Mouse (Mus musculus) right cerebral cortex, postnatal 25 days (tissue): ENCODE data around the gene Asic4.

Source experiments
- DNase-seq: peaks from one replicate; pipeline ENCODE4 v3.0.0; 2022

Gene Asic4

GRCm38 (mm10) chr1:75450314-75451005 lies at the start of gene Asic4:
Gene Asic4, plus strand, starts transcription at chr1:75450436.
- DNase-seq: no peak

- DNase-seq: no peak
Measured at GRCm38 (mm10) chr1:75400493-75401115, 49.6 kb upstream of the Asic4 start.

DNA sequence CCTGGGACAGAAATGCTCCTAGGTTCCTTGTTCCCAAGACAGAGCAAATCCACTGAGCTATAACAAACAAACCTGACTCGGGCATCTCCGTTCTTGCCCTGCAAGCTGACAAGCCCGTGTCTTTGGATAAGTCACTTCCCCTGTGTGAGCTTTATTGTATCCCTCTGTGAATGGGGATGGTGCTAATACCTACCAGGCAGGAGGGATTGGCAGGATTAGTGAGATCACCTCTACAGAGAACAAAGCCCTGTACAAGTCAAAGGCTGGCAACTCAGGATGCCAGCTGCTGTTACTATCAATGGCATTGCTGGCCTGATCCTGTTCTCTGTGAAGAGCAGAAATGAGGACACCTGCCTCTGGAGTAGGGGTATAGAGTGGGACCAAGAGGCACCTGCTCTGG lies 44.7 kb upstream of the Asic4 start:
- DNase-seq: no peak

DNA sequence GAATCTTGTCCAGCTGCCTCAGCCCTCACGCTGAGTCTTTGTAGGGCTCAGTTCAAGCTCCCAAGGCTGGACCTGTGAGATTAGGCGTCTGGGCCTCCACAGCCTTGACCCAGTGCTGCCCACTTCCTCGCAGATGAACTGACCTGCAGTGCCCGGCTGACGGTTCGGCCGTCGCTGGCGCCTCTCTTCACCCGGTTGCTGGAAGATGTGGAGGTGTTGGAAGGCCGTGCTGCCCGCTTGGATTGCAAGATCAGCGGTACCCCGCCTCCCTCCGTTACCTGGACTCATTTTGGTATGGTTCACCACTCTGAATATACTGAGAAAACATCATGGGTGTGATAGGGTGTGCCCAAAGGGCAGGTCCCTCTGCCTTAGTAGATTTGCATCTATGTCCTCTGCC lies 44.1 kb upstream of the Asic4 start:
- DNase-seq: no peak

DNA sequence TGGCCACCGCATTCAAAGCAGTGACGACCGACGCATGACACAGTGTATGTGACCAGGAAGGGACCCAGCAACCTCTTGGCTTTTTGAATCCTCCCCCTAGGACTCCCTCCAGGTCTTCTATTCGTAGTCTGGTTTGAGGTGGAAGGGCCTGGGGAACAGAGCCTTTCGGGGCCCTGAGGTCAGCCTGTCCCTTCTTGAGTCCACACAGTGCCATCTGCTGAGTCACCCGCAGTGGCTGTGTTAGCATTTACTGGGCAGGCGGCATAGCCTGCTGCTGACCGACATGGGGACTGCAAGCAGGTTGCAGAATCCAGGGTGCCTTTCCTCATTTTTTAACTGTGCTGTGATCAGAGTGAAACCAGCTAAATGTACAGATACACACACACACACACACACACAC lies 43.2 kb upstream of the Asic4 start:
- no peak for DNase-seq

DNA sequence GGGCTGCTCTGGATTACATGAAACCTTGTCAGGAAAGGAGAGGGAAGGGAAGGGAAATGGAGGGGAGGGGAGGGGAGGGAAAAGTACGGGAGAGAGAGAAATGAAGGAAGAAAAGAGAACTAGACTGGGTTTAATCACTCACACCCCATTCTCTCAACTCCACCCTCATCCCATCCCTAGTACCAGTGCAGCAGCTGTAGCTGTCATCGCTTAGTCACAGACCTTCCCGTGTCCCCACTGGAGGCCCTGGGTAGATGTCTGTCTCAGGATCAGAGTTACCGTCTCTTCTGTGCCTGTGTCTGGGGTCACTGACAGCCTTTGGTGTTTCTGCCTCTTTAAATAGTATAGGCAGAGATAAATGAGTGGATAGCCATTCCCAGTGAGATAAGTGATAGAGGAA lies 42.0 kb upstream of the Asic4 start:
- no peak for DNase-seq

- no peak for DNase-seq
Measured at GRCm38 (mm10) chr1:75409950-75410349, 40.3 kb upstream of the Asic4 start.

DNA sequence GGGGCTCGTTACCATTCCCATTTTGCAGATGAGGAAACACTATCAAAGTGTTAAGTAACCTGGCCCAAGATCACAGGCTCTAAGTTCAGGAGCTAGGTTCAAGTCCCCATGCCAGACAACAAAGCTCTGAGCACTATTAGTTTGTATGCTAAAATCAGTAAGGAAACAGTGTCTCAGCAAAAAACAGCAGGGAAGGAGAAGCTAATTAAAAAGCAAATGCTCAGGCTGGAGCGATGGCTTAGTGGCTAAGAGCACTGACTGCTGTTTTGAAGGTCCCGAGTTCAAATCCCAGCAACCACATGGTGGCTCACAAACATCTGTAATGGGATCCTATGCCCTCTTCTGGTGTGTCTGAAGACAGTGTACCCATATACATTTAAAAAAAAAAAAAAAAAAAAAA lies 38.0 kb upstream of the Asic4 start:
- DNase-seq: no peak

DNA sequence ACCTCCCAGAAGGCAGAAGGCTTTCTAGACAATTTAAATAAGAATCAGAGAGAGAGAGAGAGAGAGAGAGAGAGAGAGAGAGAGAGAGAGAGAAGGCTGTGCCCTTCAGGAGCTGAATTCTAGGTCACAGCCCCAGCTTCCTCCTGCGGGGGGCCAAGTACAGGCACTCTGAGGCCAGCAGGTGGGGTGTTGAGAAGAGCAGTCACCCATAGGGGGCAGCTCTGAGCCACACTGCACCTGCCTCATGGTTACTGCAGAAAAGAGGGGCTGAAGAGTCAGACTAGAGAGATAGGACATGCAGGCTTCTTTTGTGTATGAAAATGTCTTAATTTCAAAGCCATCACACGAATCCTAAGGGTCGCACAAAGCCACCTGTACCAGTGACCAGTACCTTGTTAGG lies 36.5 kb upstream of the Asic4 start:
- no peak for DNase-seq

GRCm38 (mm10) chr1:75421794-75422193 lies 28.4 kb upstream of the Asic4 start:
- DNase-seq: no peak

DNA sequence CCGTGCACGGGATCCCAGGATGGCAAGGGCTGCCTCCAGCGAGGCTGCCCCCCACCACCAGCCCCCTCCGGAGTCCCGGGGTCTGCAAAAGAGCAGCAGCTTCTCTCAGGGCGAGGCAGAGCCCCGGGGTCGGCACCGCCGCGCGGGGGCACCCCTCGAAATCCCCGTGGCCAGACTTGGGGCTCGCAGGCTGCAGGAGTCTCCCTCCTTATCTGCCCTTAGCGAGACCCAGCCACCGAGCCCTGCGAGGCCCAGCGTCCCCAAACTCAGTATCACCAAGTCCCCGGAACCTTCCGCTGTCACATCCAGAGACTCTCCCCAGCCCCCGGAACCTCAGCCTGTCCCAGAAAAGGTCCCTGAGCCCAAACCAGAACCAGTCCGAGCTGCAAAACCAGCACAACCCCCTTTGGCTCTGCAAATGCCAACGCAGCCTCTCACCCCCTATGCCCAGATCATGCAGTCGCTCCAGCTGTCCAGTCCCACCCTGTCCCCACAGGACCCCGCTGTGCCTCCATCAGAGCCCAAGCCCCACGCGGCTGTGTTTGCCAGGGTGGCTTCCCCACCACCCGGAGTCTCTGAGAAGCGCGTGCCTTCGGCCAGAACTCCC lies 27.9 kb upstream of the Asic4 start:
- no peak for DNase-seq

GRCm38 (mm10) chr1:75422823-75423471 lies 27.3 kb upstream of the Asic4 start:
- no peak for DNase-seq

DNA sequence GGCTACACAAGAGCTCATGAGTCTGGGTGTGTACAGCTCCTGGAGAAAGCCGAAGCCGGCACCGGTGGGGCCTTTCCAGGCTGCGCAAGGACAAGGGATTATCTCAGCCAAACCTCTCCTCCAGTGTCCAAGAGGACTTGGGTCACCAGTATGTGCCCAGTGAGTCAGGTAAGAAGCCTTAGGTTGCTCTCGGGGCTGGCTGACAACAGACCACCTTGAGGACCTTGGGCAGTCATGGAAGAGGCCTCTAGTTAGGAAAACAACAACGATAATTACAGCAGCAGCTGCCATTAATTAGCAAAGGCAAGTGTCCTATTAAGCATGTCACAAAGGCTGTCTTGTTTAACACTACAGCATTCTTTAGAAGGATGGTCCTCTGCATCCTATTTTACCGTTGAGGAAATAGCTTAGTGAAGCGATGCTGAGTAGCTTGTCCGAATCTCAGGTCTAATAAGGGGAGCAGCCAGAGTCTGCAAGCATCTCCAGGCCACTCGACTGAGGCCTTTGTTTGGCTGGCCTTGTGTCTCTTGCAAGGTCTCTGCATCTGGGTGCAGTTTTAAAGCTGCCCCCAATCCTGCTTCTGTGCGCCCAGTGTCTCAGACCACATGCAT lies 26.4 kb upstream of the Asic4 start:
- no peak for DNase-seq

DNA sequence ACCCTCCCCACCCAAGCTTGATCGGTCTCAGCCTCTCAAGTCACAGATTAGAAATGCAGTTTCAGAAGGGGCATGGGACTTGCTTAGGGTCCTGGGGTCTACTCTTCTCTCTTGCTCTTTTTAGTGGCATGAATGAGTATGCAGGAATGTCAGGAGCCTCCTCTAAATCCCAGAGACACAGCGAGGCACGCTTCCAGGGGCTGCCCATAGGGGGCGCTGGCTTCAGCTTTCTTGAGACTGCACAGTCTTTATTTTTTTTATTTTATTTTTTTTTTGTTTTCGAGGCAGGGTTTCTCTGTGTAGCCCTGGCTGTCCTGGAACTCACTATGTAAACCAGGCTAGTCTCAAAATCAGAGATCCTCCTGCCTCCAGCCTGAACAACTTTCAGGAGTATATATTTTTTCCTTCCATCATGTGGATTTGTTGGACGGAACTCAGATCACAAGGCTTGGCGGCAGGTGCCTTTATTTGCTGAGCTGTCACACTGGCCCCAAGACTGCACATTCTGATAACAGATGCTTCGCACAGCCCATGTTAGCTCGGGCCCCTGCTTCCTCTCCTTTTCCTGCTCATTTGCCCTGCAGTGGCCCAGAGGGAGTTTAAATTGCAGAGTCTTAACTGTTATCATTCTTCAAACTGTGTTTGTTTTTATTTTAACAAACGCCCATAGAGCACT lies 24.3 kb upstream of the Asic4 start:
- no peak for DNase-seq

DNA sequence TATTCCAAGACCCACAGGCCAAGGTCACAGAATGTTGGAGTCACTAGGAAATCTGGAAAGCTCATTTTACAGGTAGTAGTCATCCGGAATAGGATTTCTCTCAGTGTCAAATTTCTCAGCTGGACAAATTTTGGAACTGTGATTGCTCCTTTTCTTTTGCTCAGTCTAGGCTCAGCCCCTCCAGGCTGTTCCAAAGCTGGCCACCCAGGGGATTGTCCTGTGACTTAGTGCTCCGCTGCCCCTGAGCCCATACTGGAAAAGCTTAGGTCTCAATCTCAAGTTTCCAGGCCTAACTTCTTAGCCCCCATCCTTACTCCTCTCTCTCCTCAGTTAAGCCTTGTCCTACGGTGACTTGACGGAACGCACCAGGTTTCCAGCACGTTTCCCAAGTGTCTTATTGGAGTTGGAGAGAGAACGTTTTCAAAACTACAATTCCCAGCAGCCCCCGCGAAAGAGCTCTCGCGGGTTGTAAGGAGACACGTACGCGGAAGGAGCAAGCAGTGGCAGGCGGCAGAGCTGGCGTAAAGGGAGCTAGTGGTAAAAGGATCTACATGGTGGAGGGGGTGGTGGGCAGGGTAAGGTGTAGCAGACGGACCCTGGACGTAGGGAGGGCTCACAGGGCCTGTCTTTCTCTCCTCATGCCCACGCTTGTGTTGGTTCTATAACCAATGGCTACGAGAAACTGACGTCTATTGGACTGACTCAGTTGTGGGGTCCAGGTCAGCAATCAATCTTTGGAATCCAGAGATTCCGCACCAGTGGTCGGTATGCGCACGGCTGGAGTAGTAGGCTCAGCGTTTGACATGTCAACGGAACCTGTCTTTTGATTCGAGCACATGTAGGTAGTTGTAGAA lies 14.5 kb upstream of the Asic4 start, which contains the start of gene Gmppa:
Gene Gmppa (plus strand): TSS at position 456 of the 854 bp plus-strand sequence.
- DNase-seq: peak; percentile 78

DNA sequence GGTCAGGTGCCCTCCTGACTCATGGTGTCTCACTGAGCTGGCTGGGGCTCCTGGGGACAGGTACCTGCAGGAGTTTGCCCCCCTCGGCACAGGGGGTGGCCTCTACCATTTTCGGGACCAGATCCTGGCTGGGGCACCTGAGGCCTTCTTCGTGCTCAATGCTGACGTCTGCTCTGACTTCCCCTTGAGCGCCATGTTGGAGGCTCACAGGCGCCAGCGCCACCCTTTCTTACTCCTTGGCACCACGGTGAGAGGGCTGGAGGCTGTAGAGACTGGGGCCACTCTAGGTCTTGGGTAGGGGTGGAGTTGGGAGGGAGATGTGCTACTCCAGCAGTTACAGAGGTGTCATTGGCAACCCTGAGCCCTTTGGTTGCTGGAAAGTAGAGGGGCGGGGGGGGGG lies 11.5 kb upstream of the Asic4 start:
- no peak for DNase-seq

- DNase-seq: no peak
Measured at GRCm38 (mm10) chr1:75440661-75441060, 9.6 kb upstream of the Asic4 start.

GRCm38 (mm10) chr1:75441471-75441996 lies 8.7 kb upstream of the Asic4 start:
- no peak for DNase-seq

GRCm38 (mm10) chr1:75442171-75442570 lies 8.1 kb upstream of the Asic4 start:
- DNase-seq: no peak

GRCm38 (mm10) chr1:75442811-75443210 lies 7.4 kb upstream of the Asic4 start:
- no peak for DNase-seq

DNA sequence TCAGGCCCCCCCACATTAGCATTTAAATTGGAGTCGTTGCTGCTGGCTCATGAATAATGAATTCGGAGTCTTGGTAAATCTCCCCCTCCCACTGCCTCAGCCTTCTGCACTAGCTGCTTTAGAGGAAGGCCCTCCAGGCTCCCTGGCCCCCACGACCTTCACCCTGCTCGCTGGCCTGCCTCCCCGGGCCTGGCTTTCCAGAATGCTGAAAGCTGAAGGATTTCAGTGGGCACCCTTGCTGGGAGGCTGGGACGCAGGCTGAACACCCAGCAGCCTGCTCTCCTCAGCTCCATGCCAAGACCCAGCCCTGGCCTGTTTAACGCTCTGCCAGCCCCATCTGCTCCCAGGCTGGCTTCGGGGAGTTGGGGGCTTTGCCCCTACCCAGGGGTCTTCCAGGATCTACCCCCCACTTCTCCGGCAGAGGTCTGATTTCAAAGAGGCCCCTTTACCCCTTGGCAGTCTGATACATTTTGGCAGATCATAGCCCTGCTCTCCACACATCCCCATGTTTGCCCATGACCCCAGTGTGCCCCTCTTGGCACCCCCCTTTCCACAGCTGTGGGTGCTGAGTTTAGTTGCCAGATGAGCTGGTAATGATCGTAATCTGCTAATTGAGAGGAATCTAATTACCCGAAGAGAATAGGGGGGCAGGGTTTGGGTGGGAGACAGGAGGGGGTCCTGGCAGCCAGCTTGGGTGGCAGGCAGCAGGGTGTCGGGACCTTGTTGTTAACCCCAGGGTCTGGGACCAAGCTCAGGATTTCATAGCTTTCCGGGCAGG lies 6.8 kb upstream of the Asic4 start:
- no peak for DNase-seq
